Mouse (Mus musculus) ES-Bruce4 (cell line): ENCODE measurements around the gene Hoxb4. TPM values are rescaled to one million over a fixed set of nuclear protein-coding genes. Genes with fewer than 3 reads are reported as not detected.

Experiments used
- H3K27ac ChIP-seq: 2 replicates; pipeline ENCODE4 v1.5.1; 2012; ENCODE audit warnings: low read length, inconsistent platforms; ENCODE audit not compliant: insufficient read depth
- H3K27me3 ChIP-seq: 2 replicates; pipeline ENCODE4 v1.6.1; 2012; ENCODE audit warnings: mild to moderate bottlenecking, low read length, inconsistent platforms; ENCODE audit not compliant: control insufficient read depth, poor library complexity, insufficient read depth, severe bottlenecking
- H3K36me3 ChIP-seq: 2 replicates; pipeline ENCODE4 v1.6.1; 2012; ENCODE audit warnings: inconsistent platforms, mild to moderate bottlenecking, low read length, moderate library complexity; ENCODE audit not compliant: control insufficient read depth, poor library complexity, insufficient read depth, severe bottlenecking
- H3K4me1 ChIP-seq: one replicate; pipeline ENCODE4 v1.8.1; 2011; ENCODE audit warnings: low read length; ENCODE audit not compliant: control insufficient read depth, insufficient read depth
- H3K4me3 ChIP-seq: 2 replicates; pipeline ENCODE4 v1.5.1; 2011; ENCODE audit warnings: low read depth, mild to moderate bottlenecking, low read length
- H3K9ac ChIP-seq: 2 replicates; pipeline ENCODE4 v1.6.1; 2012; ENCODE audit warnings: low read depth, mild to moderate bottlenecking, inconsistent platforms; ENCODE audit not compliant: poor library complexity, severe bottlenecking
- H3K9me3 ChIP-seq: replicated peaks from 2 replicates; pipeline ENCODE4 v1.6.1; 2012; ENCODE audit warnings: mild to moderate bottlenecking, low read length, inconsistent platforms; ENCODE audit not compliant: control insufficient read depth, poor library complexity, insufficient read depth, severe bottlenecking
- CTCF ChIP-seq: IDR thresholded peaks from one replicate; pipeline ENCODE4 v1.8.1; 2011; ENCODE audit warnings: low read depth, low read length
- EP300 ChIP-seq: IDR thresholded peaks from 2 replicates; pipeline ENCODE4 v1.6.1; 2011; ENCODE audit warnings: low read depth, low read length; ENCODE audit not compliant: insufficient read depth
- POLR2A ChIP-seq: IDR thresholded peaks from one replicate; pipeline ENCODE4 v1.8.1; 2011; ENCODE audit warnings: low read length; ENCODE audit not compliant: insufficient read depth
- polyA plus RNA-seq: library from polyadenylated mRNA; stranded (reverse); fragments of >200 nt; gene quantifications from 2 replicates; pipeline ENCODE4 v1.2.4, GENCODE M21; 2011; ENCODE audit warnings: low read depth; ENCODE audit not compliant: missing spikeins, insufficient read depth, insufficient read length

Hoxb4 gene
- polyA plus RNA-seq, 1 experiment, result 0.70 TPM

DNA sequence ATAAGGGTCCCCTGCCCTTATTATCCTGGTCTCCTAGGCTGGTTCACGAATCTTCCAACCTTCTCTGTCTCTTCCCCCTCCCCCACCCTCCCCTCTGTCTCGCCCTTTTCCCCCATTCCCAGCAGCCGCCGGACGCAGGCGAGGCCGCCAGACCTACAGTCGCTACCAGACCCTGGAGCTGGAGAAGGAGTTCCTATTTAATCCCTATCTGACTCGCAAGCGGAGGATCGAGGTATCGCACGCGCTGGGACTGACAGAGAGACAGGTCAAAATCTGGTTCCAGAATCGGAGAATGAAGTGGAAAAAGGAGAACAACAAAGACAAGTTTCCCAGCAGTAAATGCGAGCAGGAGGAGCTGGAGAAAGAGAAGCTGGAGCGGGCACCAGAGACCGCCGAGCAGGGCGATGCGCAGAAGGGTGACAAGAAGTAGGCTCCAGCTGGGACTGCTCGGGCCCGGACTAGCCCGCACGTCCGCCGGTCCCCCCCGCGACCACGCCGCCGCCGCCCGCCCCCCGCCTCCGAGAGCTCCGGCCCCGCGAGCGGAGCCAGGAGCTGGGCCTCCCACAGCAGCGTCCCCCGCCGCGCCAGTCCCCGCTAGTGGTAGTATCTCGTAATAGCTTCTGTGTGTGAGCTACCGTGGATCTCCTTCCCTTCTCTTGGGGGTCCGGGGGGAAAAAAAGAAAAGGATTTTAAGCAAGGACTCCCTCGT, 33.9 kb upstream of the Hoxb4 start:
- Histone ChIP-seq H3K9ac (no peak overlapping the region), H3K9me3 (no peaks in the 10 kb centered on the region), H3K36me3 (no peaks in the 10 kb centered on the region), H3K27me3 (peaks cover 73% of the 10 kb centered on the region), H3K4me3 (peak overlapping the region; percentile 44), H3K4me1 (no peaks in the 10 kb centered on the region), H3K27ac (no peak overlapping the region)
- no peak for TF ChIP-seq CTCF
- TF ChIP-seq POLR2A, result no peak
- TF ChIP-seq EP300, result no peak

DNA sequence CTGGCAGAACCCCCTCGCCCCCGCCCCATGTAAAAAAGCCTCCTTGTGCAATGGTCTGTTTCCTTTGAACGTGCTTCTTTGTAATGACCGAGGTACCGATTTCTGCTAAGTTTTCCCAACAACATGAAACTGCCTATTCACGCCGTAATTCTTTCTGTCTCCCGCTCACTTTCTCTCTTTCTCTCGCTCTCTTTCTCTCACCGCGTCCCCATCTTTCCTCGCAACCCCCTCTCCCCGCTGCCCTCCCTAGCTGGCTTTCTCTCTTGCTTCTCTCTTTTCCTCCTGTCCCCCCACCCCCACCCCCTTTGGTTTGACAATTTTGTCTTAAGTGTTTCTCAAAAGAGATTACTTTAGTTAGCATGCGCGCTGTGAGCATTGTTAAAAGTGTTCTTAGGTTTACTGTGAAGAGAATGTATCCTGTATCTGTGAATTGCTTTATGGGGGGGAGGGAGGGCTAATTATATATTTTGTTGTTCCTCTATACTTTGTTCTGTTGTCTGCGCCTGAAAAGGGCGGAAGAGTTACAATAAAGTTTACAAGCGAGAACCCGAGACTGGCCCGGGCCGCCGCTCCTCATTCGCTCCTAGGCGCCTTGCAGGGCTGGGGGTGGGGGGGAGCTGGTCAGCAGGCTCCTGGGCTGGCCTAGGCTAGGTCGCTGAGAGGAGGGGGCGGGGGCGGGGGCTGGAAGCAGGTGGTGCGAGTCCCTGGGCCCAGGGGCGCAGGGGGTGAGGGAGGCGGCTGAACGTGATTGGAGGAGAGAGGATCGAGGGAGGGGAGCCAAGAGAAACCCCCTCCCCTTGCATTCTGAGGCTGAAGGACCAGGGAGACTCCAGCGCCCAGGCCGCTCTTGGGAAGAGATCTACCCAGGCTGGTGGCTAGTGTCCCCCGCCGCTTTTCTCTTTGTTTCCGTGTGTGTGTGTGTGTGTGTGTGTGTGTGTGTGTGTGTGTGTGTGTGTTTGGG, 33.0 kb upstream of the Hoxb4 start:
- peaks cover 69% of the 10 kb centered on the region for H3K27me3 ChIP-seq
- no peaks in the 10 kb centered on the region for H3K4me1 ChIP-seq
- no peak overlapping the region for H3K9ac ChIP-seq
- H3K4me3 ChIP-seq, result 0 out of 2 replicates have a peak overlapping the region, but pooled peaks have one; percentile 14
- no peaks in the 10 kb centered on the region for H3K9me3 ChIP-seq
- no peak overlapping the region for H3K27ac ChIP-seq
- TF ChIP-seq CTCF (no peak), POLR2A (no peak), EP300 (no peak)
- no peaks in the 10 kb centered on the region for H3K36me3 ChIP-seq

DNA sequence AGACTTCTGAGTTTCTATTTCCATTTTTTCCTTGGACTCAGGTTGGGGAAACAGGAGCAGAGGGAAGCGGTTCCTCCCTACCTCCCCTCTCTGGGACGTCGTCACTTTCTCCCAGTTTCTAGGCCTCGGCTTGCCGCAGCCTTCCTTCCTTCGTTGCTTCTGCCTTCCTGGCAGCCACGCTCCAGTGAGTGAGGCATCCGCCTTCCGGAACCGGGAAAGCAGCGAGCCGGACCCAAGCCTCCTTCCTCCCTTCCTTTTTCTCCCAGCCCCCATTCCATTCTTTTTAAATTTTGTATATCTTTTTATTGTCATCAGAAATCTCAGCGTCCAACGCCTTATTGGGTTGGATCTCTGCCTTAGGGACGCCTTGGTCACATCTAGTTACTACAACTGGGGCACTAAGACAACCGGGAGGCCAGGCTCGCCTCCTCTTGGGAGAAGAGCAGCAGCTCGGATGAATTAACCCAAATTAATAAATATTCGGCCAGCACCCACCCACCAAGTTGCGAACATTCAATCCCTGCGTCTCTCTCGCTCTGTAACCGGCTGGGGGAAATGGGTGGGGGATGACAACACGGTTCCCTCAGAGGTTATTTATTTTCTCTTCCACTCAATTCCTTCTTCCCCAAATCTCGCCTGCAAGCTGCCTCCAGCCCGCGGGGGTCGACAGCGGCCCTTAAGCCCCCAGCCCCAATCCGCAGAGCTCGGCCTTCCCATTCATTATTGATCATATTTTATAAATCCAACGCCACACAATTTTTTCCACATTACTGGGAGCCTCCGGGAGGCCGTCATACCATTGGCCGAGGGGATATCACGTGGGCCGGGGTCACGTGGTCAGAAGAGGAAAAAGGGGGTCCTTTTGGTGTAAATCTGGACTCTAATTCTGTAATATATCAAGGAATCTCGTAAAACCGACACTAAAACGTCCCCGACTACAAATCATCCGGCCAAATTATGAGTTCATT, 32.0 kb upstream of the Hoxb4 start, which contains the start of gene Hoxb7:
TSS of gene Hoxb7 (plus strand) at position 853 of the 968 bp plus-strand sequence.
- H3K27me3 ChIP-seq, result peaks cover 71% of the 10 kb centered on the region
- TF ChIP-seq POLR2A (no peak), EP300 (no peak), CTCF (no peak)
- H3K27ac ChIP-seq, result no peak within 1 kb of the TSS
- no peaks in the 10 kb centered on the region for H3K9me3 ChIP-seq
- H3K4me3 ChIP-seq, result peak within 1 kb of the TSS; percentile 60
- no peaks in the 10 kb centered on the region for H3K36me3 ChIP-seq
- H3K9ac ChIP-seq, result peak within 1 kb of the TSS; percentile 64
- H3K4me1 ChIP-seq, result no peaks in the 10 kb centered on the region

DNA sequence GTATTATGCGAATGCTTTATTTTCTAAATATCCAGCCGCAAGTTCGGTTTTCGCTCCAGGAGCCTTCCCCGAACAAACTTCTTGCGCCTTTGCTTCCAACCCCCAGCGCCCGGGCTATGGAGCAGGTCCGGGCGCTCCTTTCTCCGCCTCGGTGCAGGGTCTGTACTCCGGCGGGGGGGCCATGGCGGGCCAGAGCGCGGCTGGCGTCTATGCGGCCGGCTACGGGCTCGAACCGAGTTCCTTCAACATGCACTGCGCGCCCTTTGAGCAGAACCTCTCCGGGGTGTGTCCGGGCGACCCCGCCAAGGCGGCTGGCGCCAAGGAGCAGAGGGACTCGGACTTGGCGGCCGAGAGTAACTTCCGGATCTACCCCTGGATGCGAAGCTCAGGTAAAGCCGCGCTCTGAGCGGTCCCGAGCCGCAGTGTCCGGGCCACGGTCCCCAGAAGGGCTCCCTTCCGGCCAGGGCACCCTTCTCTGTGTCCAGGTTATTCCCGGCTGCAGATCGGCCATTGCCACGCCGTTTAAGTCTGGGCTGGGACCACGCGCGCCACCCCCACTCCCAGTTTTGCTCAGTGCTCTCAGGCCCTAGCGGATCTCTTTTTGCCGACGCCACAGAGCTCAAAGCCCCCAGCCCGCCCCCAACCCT, 31.2 kb upstream of the Hoxb4 start:
- peaks cover 70% of the 10 kb centered on the region for H3K27me3 ChIP-seq
- no peak overlapping the region for H3K27ac ChIP-seq
- H3K9me3 ChIP-seq, result no peaks in the 10 kb centered on the region
- no peaks in the 10 kb centered on the region for H3K36me3 ChIP-seq
- H3K9ac ChIP-seq, result peak overlapping the region; percentile 64
- H3K4me1 ChIP-seq, result no peaks in the 10 kb centered on the region
- peak overlapping the region; percentile 60 for H3K4me3 ChIP-seq
- TF ChIP-seq POLR2A (no peak), EP300 (no peak), CTCF (no peak)

DNA sequence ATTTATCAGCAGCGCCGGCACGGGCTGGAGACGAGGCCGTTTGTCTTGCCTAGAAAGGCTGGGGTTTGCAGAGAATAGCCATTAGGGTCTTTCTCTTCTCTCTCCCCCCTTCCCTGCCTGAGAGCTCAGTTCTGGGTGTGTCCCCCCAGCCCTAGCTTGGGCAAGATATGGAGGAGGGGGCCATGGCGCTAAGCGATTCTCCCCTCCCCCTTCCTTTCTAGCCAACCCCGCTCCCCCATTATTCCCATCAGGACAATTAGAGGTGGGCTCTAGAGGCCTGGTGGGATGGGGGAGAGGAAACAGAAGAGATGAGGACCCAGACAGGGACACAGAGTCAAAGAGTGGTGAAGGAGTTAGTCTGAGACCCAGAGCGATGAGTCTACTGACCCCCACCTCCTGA, 30.7 kb upstream of the Hoxb4 start:
- H3K4me1 ChIP-seq, result no peaks in the 10 kb centered on the region
- peaks cover 74% of the 10 kb centered on the region for H3K27me3 ChIP-seq
- peak overlapping the region; percentile 64 for H3K9ac ChIP-seq
- no peaks in the 10 kb centered on the region for H3K36me3 ChIP-seq
- TF ChIP-seq EP300 (no peak), CTCF (no peak), POLR2A (no peak)
- no peak overlapping the region for H3K4me3 ChIP-seq
- H3K27ac ChIP-seq, result no peak overlapping the region
- no peaks in the 10 kb centered on the region for H3K9me3 ChIP-seq
